Mouse (Mus musculus) stomach, postnatal 0 days (tissue): Measurements from ENCODE around the gene Pak1. TPM values are rescaled to one million over a fixed set of nuclear protein-coding genes. Genes with fewer than 3 reads are reported as not detected.
"Not testable (repeated sequence)": the region's sequence is repeated elsewhere in the genome, so short reads cannot be mapped to it uniquely, and the experiment has no call there.

Source experiments
- ATAC-seq: fragments of 200-750 bp; cut with Nextera tagmentation; 2 replicates; pipeline ENCODE4 v1.8.0; 2017; ENCODE audit not compliant: low FRiP score, low TSS enrichment
- DNase-seq: peaks from one replicate; pipeline ENCODE4 v3.0.0-alpha.2; 2016; ENCODE audit warnings: low spot score
- H3K27ac ChIP-seq: fragments of 300-500 bp; sonication (generic); replicated peaks from 2 replicates; pipeline ENCODE4 v1.5.1; 2014; ENCODE audit warnings: mild to moderate bottlenecking, control low read depth
- H3K27me3 ChIP-seq: fragments of 300-500 bp; sonication (generic); 2 replicates; pipeline ENCODE4 v1.6.1; 2014; ENCODE audit warnings: low read length; ENCODE audit not compliant: control insufficient read depth, insufficient read depth
- H3K36me3 ChIP-seq: fragments of 300-500 bp; sonication (generic); 2 replicates; pipeline ENCODE4 v1.6.1; 2014; ENCODE audit warnings: low read length, mixed read lengths; ENCODE audit not compliant: control insufficient read depth, insufficient read depth
- H3K4me1 ChIP-seq: fragments of 300-500 bp; sonication (generic); replicated peaks from 2 replicates; pipeline ENCODE4 v1.6.1; 2014; ENCODE audit warnings: antibody characterized with exemption; ENCODE audit not compliant: control insufficient read depth, insufficient read depth
- H3K4me2 ChIP-seq: fragments of 300-500 bp; sonication (generic); replicated peaks from 2 replicates; pipeline ENCODE4 v1.6.1; 2014; ENCODE audit warnings: low read depth, mild to moderate bottlenecking, control low read depth, moderate library complexity
- H3K4me3 ChIP-seq: fragments of 300-500 bp; sonication (generic); 2 replicates; pipeline ENCODE4 v1.5.1; 2014; ENCODE audit warnings: low read depth, low read length, control low read depth
- H3K9ac ChIP-seq: fragments of 300-500 bp; sonication (generic); 2 replicates; pipeline ENCODE4 v1.6.1; 2014; ENCODE audit warnings: mild to moderate bottlenecking, low read length, control low read depth, mixed read lengths
- H3K9me3 ChIP-seq: fragments of 300-500 bp; sonication (generic); 2 replicates; pipeline ENCODE4 v1.6.1; 2016; ENCODE audit warnings: low read length; ENCODE audit not compliant: control insufficient read depth
- CTCF ChIP-seq: IDR thresholded peaks from 2 replicates; pipeline ENCODE4 v1.5.1; 2016; ENCODE audit warnings: antibody characterized with exemption, low read depth, mild to moderate bottlenecking, moderate library complexity
- EP300 ChIP-seq: optimal IDR thresholded peaks from 2 replicates; pipeline ENCODE3; 2016; ENCODE audit warnings: antibody characterized with exemption
- WGBS: fragments of 180-500 bp; shearing (Covaris S2); extraction: QIAGEN DNeasy Blood & Tissue Kit; methylation state at CpG from one replicate; pipeline ENCODE4 v1.1.7; 2014; 5-methylcytosine and 5-hydroxymethylcytosine counted together
- polyA plus RNA-seq: library from polyadenylated mRNA; unstranded; fragments of >200 nt; fragmentation: Nextera tagmentation; extraction: Ambion mirVana; gene quantifications from 2 replicates; pipeline ENCODE4 v1.2.1, GENCODE M21; 2015

The Pak1 gene
- polyA plus RNA-seq, 1 experiment from 2014 or later = 18.1 TPM

DNA sequence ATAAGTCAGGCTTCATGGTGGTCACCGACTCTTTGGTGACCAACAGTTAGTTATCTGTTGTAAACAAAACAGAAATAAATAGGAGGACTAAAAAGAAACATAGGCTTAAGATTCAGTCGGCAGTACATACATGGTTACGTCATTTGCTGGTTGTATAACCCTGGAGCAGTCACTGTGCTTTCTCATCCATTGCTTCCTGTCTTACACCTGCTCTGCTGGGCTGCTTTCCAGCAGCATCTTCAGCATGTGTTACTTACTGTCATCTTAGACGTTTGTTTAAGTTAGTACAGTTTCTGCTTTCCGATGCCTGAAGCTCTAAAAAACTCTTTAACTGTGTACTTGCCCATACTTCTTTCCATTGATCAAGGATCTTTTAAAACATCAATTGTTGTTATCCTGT is 53.0 kb downstream of the Pak1 start:
- Histone ChIP-seq H3K9ac (no peak overlapping the region), H3K36me3 (no peaks in the 10 kb centered on the region), H3K9me3 (no peaks in the 10 kb centered on the region), H3K27me3 (no peaks in the 10 kb centered on the region), H3K4me1 (peaks cover 3% of the 10 kb centered on the region; the same call in 1 of the 2 replicates), H3K4me3 (no peak overlapping the region), H3K4me2 (no peak overlapping the region), H3K27ac (no peak overlapping the region)
- ATAC-seq (no peak), DNase-seq (no peak)
- TF ChIP-seq EP300 (no peak), CTCF (no peak)
- WGBS = 49% methylated on average over 5 of the region's 5 CpGs

GRCm38 (mm10) chr7:97842332-97842731 is 54.0 kb downstream of the Pak1 start:
- DNase-seq = no peak
- Histone ChIP-seq H3K27ac (no peak overlapping the region), H3K4me2 (peak overlapping the region; percentile 61), H3K27me3 (no peaks in the 10 kb centered on the region), H3K9me3 (no peaks in the 10 kb centered on the region), H3K9ac (no peak overlapping the region), H3K4me1 (peaks cover 3% of the 10 kb centered on the region; the same call in 1 of the 2 replicates), H3K4me3 (no peak overlapping the region), H3K36me3 (no peaks in the 10 kb centered on the region)
- no peak for ATAC-seq
- no peak for TF ChIP-seq CTCF
- no peak for TF ChIP-seq EP300
- 65% methylated on average over 2 of the region's 2 CpGs for WGBS

GRCm38 (mm10) chr7:97842806-97843570 is 54.6 kb downstream of the Pak1 start:
- Histone ChIP-seq H3K27ac (peak overlapping the region; percentile 63), H3K9me3 (no peaks in the 10 kb centered on the region), H3K4me3 (peak overlapping the region; percentile 39), H3K4me2 (peak overlapping the region; percentile 61), H3K36me3 (no peaks in the 10 kb centered on the region), H3K9ac (peak overlapping the region; percentile 51; the same call in 1 of the 2 replicates), H3K27me3 (no peaks in the 10 kb centered on the region), H3K4me1 (peaks cover 3% of the 10 kb centered on the region; the same call in 1 of the 2 replicates)
- WGBS = 6% methylated on average over 21 of the region's 22 CpGs
- TF ChIP-seq CTCF (peak; percentile 70), EP300 (no peak)
- peak; percentile 88 for DNase-seq
- peak; percentile 95 for ATAC-seq

- H3K4me3 ChIP-seq = no peak overlapping the region
- DNase-seq = no peak
- no peak overlapping the region for H3K9ac ChIP-seq
- peaks cover 3% of the 10 kb centered on the region; the same call in 1 of the 2 replicates for H3K4me1 ChIP-seq
- H3K36me3 ChIP-seq = no peaks in the 10 kb centered on the region
- no peaks in the 10 kb centered on the region for H3K9me3 ChIP-seq
- no peak overlapping the region for H3K27ac ChIP-seq
- no peaks in the 10 kb centered on the region for H3K27me3 ChIP-seq
- WGBS = 78% methylated on average over 3 of the region's 3 CpGs
- H3K4me2 ChIP-seq = no peak overlapping the region
- no peak for ATAC-seq
- TF ChIP-seq CTCF = no peak
- no peak for TF ChIP-seq EP300
Measured at GRCm38 (mm10) chr7:97844419-97844818, 56.1 kb downstream of the Pak1 start.

- Histone ChIP-seq H3K9me3 (no peaks in the 10 kb centered on the region), H3K4me2 (no peak overlapping the region), H3K9ac (no peak overlapping the region), H3K36me3 (no peaks in the 10 kb centered on the region), H3K27me3 (no peaks in the 10 kb centered on the region), H3K27ac (no peak overlapping the region), H3K4me1 (peaks cover 3% of the 10 kb centered on the region; the same call in 1 of the 2 replicates), H3K4me3 (no peak overlapping the region)
- 49% methylated on average over 2 of the region's 2 CpGs for WGBS
- DNase-seq (peak; percentile 74), ATAC-seq (peak; percentile 59)
- TF ChIP-seq CTCF (no peak), EP300 (no peak)
Measured at GRCm38 (mm10) chr7:97845546-97845945, 57.2 kb downstream of the Pak1 start.

- H3K9me3 ChIP-seq = no peaks in the 10 kb centered on the region
- TF ChIP-seq CTCF = peak; percentile 14; the same call in 1 of the 2 replicates
- no peak for TF ChIP-seq EP300
- no peak overlapping the region for H3K4me2 ChIP-seq
- peaks cover 3% of the 10 kb centered on the region; the same call in 1 of the 2 replicates for H3K4me1 ChIP-seq
- H3K27ac ChIP-seq = no peak overlapping the region
- no peaks in the 10 kb centered on the region for H3K36me3 ChIP-seq
- DNase-seq (no peak), ATAC-seq (no peak)
- H3K9ac ChIP-seq = no peak overlapping the region
- no peak overlapping the region for H3K4me3 ChIP-seq
- no peaks in the 10 kb centered on the region for H3K27me3 ChIP-seq
Measured at GRCm38 (mm10) chr7:97846539-97846938, 58.2 kb downstream of the Pak1 start.

GRCm38 (mm10) chr7:97849557-97849956 is 61.2 kb downstream of the Pak1 start:
- DNase-seq, ATAC-seq, H3K4me1 ChIP-seq, H3K4me3 ChIP-seq, H3K36me3 ChIP-seq, H3K9ac ChIP-seq, H3K27ac ChIP-seq, H3K27me3 ChIP-seq, H3K4me2 ChIP-seq, H3K9me3 ChIP-seq: not testable (repeated sequence)
- WGBS = 75% methylated on average over 3 of the region's 3 CpGs
